Mouse (Mus musculus): ENCODE results near the gene Gm10065. TPM values are rescaled to one million over a fixed set of nuclear protein-coding genes. Genes with fewer than 3 reads are reported as not detected.

Gene Gm10065
- polyA plus RNA-seq (2012; fragmentation: generic; extraction: Trizol), result not detected

DNA sequence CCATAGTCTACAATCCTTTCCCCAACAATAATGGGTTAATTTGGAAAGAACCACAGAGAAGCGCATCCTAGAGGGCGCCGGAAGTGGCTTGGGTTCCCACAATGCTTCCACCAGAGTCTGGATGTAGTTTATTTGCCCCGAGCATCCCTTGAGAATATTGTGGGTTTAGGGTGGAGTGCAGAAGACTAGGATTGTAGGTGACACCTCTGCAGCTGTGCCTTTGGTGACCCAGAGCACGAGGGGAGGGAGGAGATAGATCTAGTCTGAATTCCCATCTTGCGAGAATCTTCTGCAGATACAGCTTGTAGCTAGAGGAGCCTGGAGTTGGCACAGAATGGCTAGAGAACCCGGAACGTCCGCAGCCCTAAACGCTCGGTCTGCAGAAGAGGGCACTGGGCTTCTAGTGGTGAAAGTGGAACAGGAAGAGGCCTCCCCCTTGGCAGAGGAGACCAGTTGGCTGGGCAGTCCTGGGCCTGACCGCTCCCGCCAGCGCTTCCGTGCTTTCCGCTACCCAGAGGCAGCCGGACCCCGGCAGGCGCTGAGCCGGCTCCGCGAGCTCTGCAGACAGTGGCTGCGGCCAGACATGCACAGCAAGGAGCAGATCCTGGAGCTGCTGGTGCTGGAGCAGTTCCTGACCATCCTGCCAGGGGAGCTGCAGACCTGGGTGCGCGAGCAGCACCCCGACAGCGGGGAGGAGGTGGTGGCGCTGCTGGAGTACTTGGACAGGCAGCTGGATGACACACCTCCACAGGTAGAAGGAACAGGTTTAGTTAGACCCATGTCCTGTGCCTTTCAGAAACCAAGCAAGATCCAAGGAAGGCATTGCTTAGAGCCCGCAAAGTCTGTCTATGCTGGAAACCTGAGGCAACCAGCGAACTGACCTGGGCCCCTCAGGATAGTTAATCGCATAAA lies at the start of gene Gm10065, which contains the start of gene Zkscan4:
Gene Gm10065 (minus strand): TSS at position 683 of the 912 bp plus-strand sequence.
Gene Zkscan4 (plus strand): TSS at position 149 of the 912 bp plus-strand sequence.

DNA sequence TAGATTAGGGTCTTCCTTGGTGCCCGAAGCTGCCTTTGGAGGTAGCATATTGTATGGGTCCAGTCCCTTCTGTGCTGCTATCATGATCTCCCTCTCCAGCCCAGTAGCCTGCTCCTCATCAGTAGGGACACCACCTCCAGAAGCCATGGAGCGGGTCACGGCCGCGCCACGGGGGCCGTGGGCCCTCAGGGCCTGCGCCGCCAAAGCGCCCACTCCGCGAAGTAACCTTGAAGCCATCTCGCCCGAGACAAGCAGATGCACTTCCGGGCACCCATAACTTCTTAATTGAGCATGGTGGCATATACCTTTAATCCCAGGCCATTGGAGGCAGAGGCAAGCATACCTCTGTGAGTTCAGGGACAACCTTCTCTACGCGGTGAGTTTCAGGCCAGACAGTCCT lies 21.9 kb upstream of the Gm10065 start, which contains the start of gene Gm11273:
Gene Gm11273 (minus strand): TSS at position 237 of the 400 bp plus-strand sequence.

DNA sequence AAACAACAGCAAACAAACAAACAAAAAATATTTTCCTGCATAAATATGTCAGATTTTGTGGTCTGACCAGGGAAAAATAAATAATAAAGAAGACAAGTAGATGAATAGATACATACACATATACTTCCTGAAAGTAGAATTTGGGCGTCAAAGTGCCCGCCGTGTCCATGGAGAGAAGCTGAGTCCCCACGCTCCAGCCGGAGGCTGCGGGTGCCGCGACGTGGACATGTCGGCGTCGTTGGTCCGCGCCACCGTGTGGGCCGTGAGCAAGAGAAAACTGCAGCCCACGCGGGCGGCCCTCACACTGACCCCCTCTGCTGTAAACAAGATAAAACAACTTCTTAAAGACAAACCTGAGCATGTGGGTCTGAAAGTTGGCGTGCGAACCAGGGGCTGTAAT lies 15.8 kb upstream of the Gm10065 start, which contains the start of gene AK157302:
Gene AK157302 (plus strand): TSS at position 144 of the 400 bp plus-strand sequence.

DNA sequence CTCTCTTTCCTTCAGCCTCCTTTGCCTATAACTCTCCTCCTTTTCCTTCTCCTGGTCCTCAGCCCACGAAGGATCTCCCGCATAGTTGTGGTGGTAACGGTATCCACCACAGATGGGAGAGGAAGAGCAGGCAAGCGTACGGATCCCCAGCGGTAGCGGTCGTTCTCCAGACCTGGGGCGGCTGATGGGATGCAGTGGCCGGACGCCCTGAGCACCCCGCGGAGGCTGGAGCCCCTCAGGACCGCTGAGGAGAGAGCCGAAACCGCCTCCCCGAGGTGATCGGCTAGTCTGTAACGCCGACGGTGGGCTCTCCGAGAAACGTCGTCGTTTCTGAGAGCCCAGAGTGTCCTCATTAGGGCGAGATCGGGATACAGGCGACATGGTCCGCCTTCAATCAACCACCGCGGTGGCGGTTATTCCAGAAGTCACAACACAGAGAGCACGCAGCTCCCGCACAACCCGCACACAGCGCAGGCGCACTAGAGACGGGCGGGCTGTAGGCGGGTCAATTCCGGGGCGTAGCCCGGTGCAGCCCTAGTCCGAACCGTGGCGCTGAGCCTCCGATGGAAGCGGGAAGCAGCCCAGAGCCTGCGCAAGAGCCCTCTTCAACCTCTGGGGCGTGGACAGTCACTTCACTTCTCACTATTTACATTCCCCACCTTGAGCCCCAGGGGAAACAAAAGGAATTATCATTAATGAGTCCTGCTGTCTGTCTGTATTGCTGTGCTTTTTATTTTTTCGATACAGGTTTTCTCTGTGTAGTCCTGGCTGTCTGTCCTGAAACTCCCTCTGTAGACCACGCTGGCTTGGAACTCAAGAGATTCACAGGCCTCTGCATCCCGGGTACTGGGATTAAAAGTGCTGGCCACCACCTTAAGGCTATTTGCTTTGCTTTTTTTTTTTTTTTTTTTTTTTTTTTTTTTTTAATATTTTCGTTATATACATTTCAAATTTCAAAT lies 10.9 kb downstream of the Gm10065 start, which contains the start of gene Nkapl:
Gene Nkapl (minus strand): TSS at position 449 of the 959 bp plus-strand sequence.

DNA sequence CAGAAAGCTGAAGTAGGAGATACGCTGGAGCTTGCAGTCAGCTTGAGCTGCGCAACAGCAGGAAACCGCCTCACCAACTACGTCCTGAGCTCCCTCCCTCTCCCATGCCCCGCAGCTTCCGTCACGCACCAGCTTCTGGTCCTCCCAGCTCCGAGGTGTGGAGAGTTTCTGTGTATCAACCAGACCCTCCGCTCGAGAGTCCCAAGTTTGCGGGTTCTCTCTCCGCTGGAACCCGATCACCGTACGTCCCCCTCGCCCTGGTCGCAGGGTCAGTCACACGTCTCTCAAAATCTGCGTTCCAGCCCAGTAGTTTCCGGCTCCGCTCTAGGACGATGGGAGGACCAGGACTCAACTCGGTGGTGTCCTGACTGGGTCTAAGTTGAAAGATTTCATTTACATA lies 25.8 kb downstream of the Gm10065 start, which contains the start of gene Zscan26:
Gene Zscan26 (minus strand): TSS at position 282 of the 400 bp plus-strand sequence.

DNA sequence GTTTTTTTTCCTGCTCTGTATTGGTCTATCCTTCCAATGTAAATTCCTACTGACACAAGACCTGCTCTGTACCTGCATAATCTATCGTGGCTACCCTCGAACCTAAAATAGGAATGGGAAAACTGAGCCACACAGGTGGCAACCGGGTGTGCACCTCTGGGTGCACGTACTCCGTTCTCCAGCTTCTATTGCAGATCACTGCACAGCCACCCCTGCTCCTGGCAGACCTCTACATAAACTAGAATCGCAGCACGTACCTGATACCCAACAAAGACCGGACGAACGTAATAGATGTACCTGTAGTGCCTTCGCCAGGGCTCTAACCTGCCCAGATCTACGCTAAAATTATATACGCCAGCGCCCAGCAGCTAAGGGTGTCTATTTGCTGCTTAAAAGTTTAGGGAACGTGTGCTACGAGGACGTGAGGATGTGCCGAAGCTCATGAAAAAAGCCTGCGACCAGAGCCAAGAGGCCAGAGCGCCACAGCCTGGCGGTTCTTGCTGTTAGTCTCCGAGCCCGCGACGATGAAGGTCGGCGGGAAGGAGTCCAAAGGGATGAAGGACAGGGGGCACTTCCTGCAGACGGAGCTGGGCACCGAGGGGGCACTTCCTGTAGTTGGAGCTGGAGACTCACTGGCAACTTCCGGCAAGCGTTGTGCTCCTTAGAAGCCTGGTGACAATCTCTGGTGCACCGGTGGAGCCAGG lies 38.6 kb downstream of the Gm10065 start, which contains the start of gene Pgbd1:
Gene Pgbd1 (minus strand): TSS at position 556 of the 704 bp plus-strand sequence.

Other genes with a start within 250 kb of the Gm10065 start
- gene Gpx5, start 186.7 kb downstream of the Gm10065 start, polyA plus RNA-seq (2012; fragmentation: generic; extraction: Trizol), result not detected
- gene Gpx6, start 167.3 kb downstream of the Gm10065 start, polyA plus RNA-seq (2012; fragmentation: generic; extraction: Trizol), result not detected
- not detected for gene Olfr1367, start 132.5 kb downstream of the Gm10065 start, polyA plus RNA-seq (2012; fragmentation: generic; extraction: Trizol)
- gene Zscan12, start 116.6 kb downstream of the Gm10065 start, polyA plus RNA-seq (2012; fragmentation: generic; extraction: Trizol), result 1 to 10 TPM in 1 of 2 experiments, under 1 TPM in 1; 0.33 to 4.3 TPM
- gene Zkscan3, start 76.7 kb downstream of the Gm10065 start, polyA plus RNA-seq (2012; fragmentation: generic; extraction: Trizol), result 10 to 100 TPM in 1 of 2 experiments, 1 to 10 TPM in 1; 1.0 to 19.6 TPM
- gene Pgbd1, start 38.4 kb downstream of the Gm10065 start, polyA plus RNA-seq (2012; fragmentation: generic; extraction: Trizol), result not detected
- gene Zscan26, start 25.7 kb downstream of the Gm10065 start, polyA plus RNA-seq (2012; fragmentation: generic; extraction: Trizol), result 1 to 10 TPM in 1 of 2 experiments, under 1 TPM in 1; 0.18 to 5.0 TPM
- gene Nkapl, start 10.9 kb downstream of the Gm10065 start, polyA plus RNA-seq (2012; fragmentation: generic; extraction: Trizol), result not detected
- gene Zkscan4, start 534 bp downstream of the Gm10065 start, polyA plus RNA-seq (2012; fragmentation: generic; extraction: Trizol), result under 1 TPM in 1 of 2 experiments, not detected in 1; 0.33 TPM
- under 1 TPM; 0.14 to 0.60 TPM for gene AK157302, start 15.8 kb upstream of the Gm10065 start, polyA plus RNA-seq (2012; fragmentation: generic; extraction: Trizol)
- 10 to 100 TPM; 15.6 to 26.8 TPM for gene Gm11273, start 22.0 kb upstream of the Gm10065 start, polyA plus RNA-seq (2012; fragmentation: generic; extraction: Trizol)
- 1 to 10 TPM in 1 of 2 experiments, under 1 TPM in 1; 0.26 to 1.2 TPM for gene Zkscan8, start 51.7 kb upstream of the Gm10065 start, polyA plus RNA-seq (2012; fragmentation: generic; extraction: Trizol)
- gene Olfr1366, start 63.4 kb upstream of the Gm10065 start, polyA plus RNA-seq (2012; fragmentation: generic; extraction: Trizol), result under 1 TPM; 0.01 to 0.05 TPM
- not detected for gene Olfr1535, start 80.5 kb upstream of the Gm10065 start, polyA plus RNA-seq (2012; fragmentation: generic; extraction: Trizol)
- gene Olfr1364, start 102.3 kb upstream of the Gm10065 start, polyA plus RNA-seq (2012; fragmentation: generic; extraction: Trizol), result not detected
- not detected for gene Olfr1362, start 134.6 kb upstream of the Gm10065 start, polyA plus RNA-seq (2012; fragmentation: generic; extraction: Trizol)
- gene Olfr11, start 163.1 kb upstream of the Gm10065 start, polyA plus RNA-seq (2012; fragmentation: generic; extraction: Trizol), result under 1 TPM in 1 of 2 experiments, not detected in 1; 0.02 TPM
- gene Olfr1361, start 183.9 kb upstream of the Gm10065 start, polyA plus RNA-seq (2012; fragmentation: generic; extraction: Trizol), result not detected
- not detected for gene Olfr1360, start 198.0 kb upstream of the Gm10065 start, polyA plus RNA-seq (2012; fragmentation: generic; extraction: Trizol)
- not detected for gene Olfr1359, start 218.7 kb upstream of the Gm10065 start, polyA plus RNA-seq (2012; fragmentation: generic; extraction: Trizol)
- gene Hist1h2bl, start 236.7 kb upstream of the Gm10065 start, polyA plus RNA-seq (2012; fragmentation: generic; extraction: Trizol), result 10 to 100 TPM in 1 of 2 experiments, 1 to 10 TPM in 1; 3.1 to 18.5 TPM
- gene Hist1h2ai, start 237.0 kb upstream of the Gm10065 start, polyA plus RNA-seq (2012; fragmentation: generic; extraction: Trizol), result 10 to 100 TPM; 16.9 to 23.6 TPM
- 10 to 100 TPM; 14.5 to 88.7 TPM for gene Hist1h3h, start 238.2 kb upstream of the Gm10065 start, polyA plus RNA-seq (2012; fragmentation: generic; extraction: Trizol)
- gene Hist1h2bm, start 242.6 kb upstream of the Gm10065 start, polyA plus RNA-seq (2012; fragmentation: generic; extraction: Trizol), result 10 to 100 TPM in 1 of 2 experiments, 1 to 10 TPM in 1; 2.2 to 12.6 TPM

Data from C3H10T1/2 (cell line).